ENCODE assay signal across 26 mouse cellular contexts in the genomic region with DNA sequence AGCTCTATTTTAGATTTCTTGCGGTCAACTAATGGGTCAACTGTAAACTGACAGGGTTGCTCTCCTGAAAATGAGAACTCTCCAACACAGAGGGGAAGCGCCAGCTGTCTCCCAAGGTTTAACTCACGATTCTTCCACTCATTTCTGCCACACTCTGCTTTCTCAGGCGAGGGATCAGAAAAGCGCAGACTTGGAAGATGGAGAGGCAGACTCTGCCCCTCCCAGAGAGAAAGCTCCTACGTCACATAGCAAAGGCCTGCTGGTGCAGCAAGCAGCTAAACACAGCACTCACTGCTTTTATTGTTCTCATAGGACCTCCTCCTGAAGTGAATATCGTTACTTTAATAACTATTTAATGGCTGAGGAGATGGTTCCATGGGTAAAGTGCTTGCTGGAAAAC.
DNase-seq lines count a peak whose midpoint lies in the region; ATAC-seq lines count a peak whose summit lies in the region.
"Had no signal": no experiment of that assay in that cellular context is flagged by ENCODE, and none has a peak within 500 bp of the region (broad histone marks: within the 10 kb centered on the region; RNA-seq: fewer than 3 reads in every experiment).

No protein-coding gene starts in this region.

- DNase-seq in heart, adult 11 months, result peak; percentile 82
- DNase-seq in heart, postnatal 25 days (ENCODE audit: low spot score), result no peak
- peak; percentile 16 for DNase-seq in midbrain, embryonic 14.5 days
- no peak for DNase-seq in midbrain, embryonic 11.5 days (ENCODE audit: low spot score, missing footprints)
- DNase-seq in forebrain, embryonic 14.5 days (ENCODE audit: low spot score), result peak; percentile 45
- DNase-seq in adrenal gland, adult (ENCODE audit: inconsistent age in 2 of 2, low spot score in 1 of 2), result no peak
- DNase-seq in gastrocnemius, postnatal 36 days, result no peak
- DNase-seq: adrenal gland, adult 8-10 months; B cell, adult 2 months; cerebellum, adult 9-11 months; heart, postnatal 4 days; kidney, adult 18-20 months; kidney, postnatal 4 days; lung, adult 18-20 months; lung, postnatal 10 days; right cerebral cortex, postnatal 4 days; thymus, postnatal 14 days had no signal

- intact Hi-C loops in heart, postnatal 25 days (cut with DNase I), result no loop called here
- intact Hi-C loops in gastrocnemius, postnatal 36 days (cut with DNase I), result no loop called here

- no peak for ATAC-seq in midbrain, embryonic 14.5 days (ENCODE audit: low FRiP score, low TSS enrichment)
- ATAC-seq in midbrain, embryonic 11.5 days (ENCODE audit: low FRiP score), result no peak
- ATAC-seq in forebrain, embryonic 14.5 days, result peak; percentile 50; the same call in 1 of the 2 replicates
- ATAC-seq in neural tube, embryonic 13.5 days (ENCODE audit: low read depth), result no peak
- ATAC-seq: inflammation-experienced regulatory T-cells, adult 6 months; Patski had no signal

- H3K4me1 ChIP-seq in midbrain, embryonic 14.5 days (ENCODE audit: control insufficient read depth, insufficient read depth, low read length), result peaks cover 14% of the 10 kb centered on the region
- H3K4me1 ChIP-seq in midbrain, embryonic 11.5 days (ENCODE audit: control insufficient read depth, insufficient read depth, low read length), result no peaks in the 10 kb centered on the region
- H3K4me1 ChIP-seq in forebrain, embryonic 14.5 days (ENCODE audit: control insufficient read depth, insufficient read depth, low read length), result peaks cover 15% of the 10 kb centered on the region; the same call in 1 of the 2 replicates
- H3K4me1 ChIP-seq in neural tube, embryonic 13.5 days (replicated peaks), result peaks cover 34% of the 10 kb centered on the region

- no peaks in the 10 kb centered on the region for H3K9me3 ChIP-seq in midbrain, embryonic 14.5 days (ENCODE audit: control insufficient read depth, low read length)
- H3K9me3 ChIP-seq in midbrain, embryonic 11.5 days (ENCODE audit: control insufficient read depth, low read length), result no peaks in the 10 kb centered on the region
- H3K9me3 ChIP-seq in forebrain, embryonic 14.5 days (replicated peaks; ENCODE audit: control insufficient read depth, low read length), result no peaks in the 10 kb centered on the region
- no peaks in the 10 kb centered on the region; the same call in 1 of the 2 replicates for H3K9me3 ChIP-seq in neural tube, embryonic 13.5 days
- H3K9me3 ChIP-seq: embryonic facial prominence, embryonic 10.5 days; heart, embryonic 15.5 days; midbrain, embryonic 13.5 days had no signal

- H3K4me3 ChIP-seq in midbrain, embryonic 14.5 days (replicated peaks; ENCODE audit: low read depth, low read length), result no peak overlapping the region
- no peak overlapping the region for H3K4me3 ChIP-seq in midbrain, embryonic 11.5 days (ENCODE audit: low read depth, low read length)
- H3K4me3 ChIP-seq in forebrain, embryonic 14.5 days (ENCODE audit: low read depth, low read length), result no peak overlapping the region
- H3K4me3 ChIP-seq in neural tube, embryonic 13.5 days, result no peak overlapping the region
- H3K4me3 ChIP-seq: embryonic facial prominence, embryonic 10.5 days; heart, embryonic 15.5 days; left cerebral cortex, adult 2 months; midbrain, embryonic 13.5 days had no signal

- H3K27ac ChIP-seq in midbrain, embryonic 14.5 days (replicated peaks; ENCODE audit: low read depth, low read length), result no peak overlapping the region
- H3K27ac ChIP-seq in midbrain, embryonic 11.5 days (ENCODE audit: low read depth, low read length), result no peak overlapping the region
- peak overlapping the region; percentile 49 for H3K27ac ChIP-seq in forebrain, embryonic 14.5 days (ENCODE audit: low read depth, low read length)
- peak overlapping the region; percentile 80 for H3K27ac ChIP-seq in neural tube, embryonic 13.5 days (replicated peaks)
- H3K27ac ChIP-seq: embryonic facial prominence, embryonic 10.5 days; heart, embryonic 15.5 days; left cerebral cortex, adult 2 months; midbrain, embryonic 13.5 days had no signal

- H3K27me3 ChIP-seq in midbrain, embryonic 14.5 days (ENCODE audit: control insufficient read depth, insufficient read depth, low read length), result no peaks in the 10 kb centered on the region
- no peaks in the 10 kb centered on the region for H3K27me3 ChIP-seq in midbrain, embryonic 11.5 days (ENCODE audit: control insufficient read depth, insufficient read depth, low read length)
- no peaks in the 10 kb centered on the region for H3K27me3 ChIP-seq in forebrain, embryonic 14.5 days (replicated peaks; ENCODE audit: control insufficient read depth, insufficient read depth, low read length)
- H3K27me3 ChIP-seq in neural tube, embryonic 13.5 days, result no peaks in the 10 kb centered on the region
- H3K27me3 ChIP-seq: CH12.LX; heart, embryonic 15.5 days; midbrain, embryonic 13.5 days; Patski had no signal

- WGBS in midbrain, embryonic 14.5 days, result 57% methylated on average over 7 of the region's 7 CpGs
- 60% methylated on average over 7 of the region's 7 CpGs for WGBS in midbrain, embryonic 11.5 days
- WGBS in forebrain, embryonic 14.5 days, result 50% methylated on average over 7 of the region's 7 CpGs
- WGBS in neural tube, embryonic 13.5 days, result 39% methylated on average over 7 of the region's 7 CpGs

- H3K9ac ChIP-seq in midbrain, embryonic 14.5 days (replicated peaks; ENCODE audit: low read length), result no peak overlapping the region
- no peak overlapping the region for H3K9ac ChIP-seq in midbrain, embryonic 11.5 days (ENCODE audit: low read length)
- no peak overlapping the region for H3K9ac ChIP-seq in forebrain, embryonic 14.5 days (ENCODE audit: low read length)
- H3K9ac ChIP-seq in neural tube, embryonic 13.5 days, result no peak overlapping the region
- H3K9ac ChIP-seq: heart, embryonic 15.5 days; midbrain, embryonic 13.5 days had no signal

- no peak overlapping the region for H3K4me2 ChIP-seq in midbrain, embryonic 14.5 days (ENCODE audit: low read length)
- H3K4me2 ChIP-seq in midbrain, embryonic 11.5 days, result no peak overlapping the region
- H3K4me2 ChIP-seq in forebrain, embryonic 14.5 days (ENCODE audit: low read length), result no peak overlapping the region
- peak overlapping the region; percentile 30; the same call in 1 of the 2 replicates for H3K4me2 ChIP-seq in neural tube, embryonic 13.5 days
- H3K4me2 ChIP-seq: heart, embryonic 15.5 days had no signal

- H3K36me3 ChIP-seq in midbrain, embryonic 14.5 days (ENCODE audit: control insufficient read depth, insufficient read depth, low read length), result no peaks in the 10 kb centered on the region
- H3K36me3 ChIP-seq in midbrain, embryonic 11.5 days (ENCODE audit: control insufficient read depth, insufficient read depth, low read length), result no peaks in the 10 kb centered on the region
- H3K36me3 ChIP-seq in forebrain, embryonic 14.5 days (ENCODE audit: control insufficient read depth, insufficient read depth, low read length), result no peaks in the 10 kb centered on the region
- no peaks in the 10 kb centered on the region for H3K36me3 ChIP-seq in neural tube, embryonic 13.5 days
- H3K36me3 ChIP-seq: embryonic facial prominence, embryonic 10.5 days; G1E; heart, embryonic 15.5 days; midbrain, embryonic 13.5 days had no signal

Comparison
In these comparisons a context has a peak if more than half of its experiments do, and no peak if none do; other contexts are left out.
1. DNase-seq: peak in heart, adult 11 months (single experiment), midbrain, embryonic 14.5 days (single experiment) and forebrain, embryonic 14.5 days (single experiment); none in heart, postnatal 25 days (single experiment), midbrain, embryonic 11.5 days (single experiment), adrenal gland, adult (0 of 2) and gastrocnemius, postnatal 36 days (0 of 2).
2. H3K27ac ChIP-seq: peak in forebrain, embryonic 14.5 days (single experiment) and neural tube, embryonic 13.5 days (single experiment); none in midbrain, embryonic 14.5 days (single experiment) and midbrain, embryonic 11.5 days (single experiment).